Mouse (Mus musculus) liver, postnatal 0 days (tissue): ENCODE results near the gene Bcas2.

ENCODE experiments used
- CTCF ChIP-seq: sonication (generic); IDR thresholded peaks from 2 replicates; pipeline ENCODE4 v1.5.1; 2016; ENCODE audit warnings: antibody characterized with exemption, low read depth
- EP300 ChIP-seq: IDR thresholded peaks from 2 replicates; pipeline ENCODE4 v1.6.1; 2016; ENCODE audit warnings: antibody characterized with exemption, low read depth, mild to moderate bottlenecking

DNA sequence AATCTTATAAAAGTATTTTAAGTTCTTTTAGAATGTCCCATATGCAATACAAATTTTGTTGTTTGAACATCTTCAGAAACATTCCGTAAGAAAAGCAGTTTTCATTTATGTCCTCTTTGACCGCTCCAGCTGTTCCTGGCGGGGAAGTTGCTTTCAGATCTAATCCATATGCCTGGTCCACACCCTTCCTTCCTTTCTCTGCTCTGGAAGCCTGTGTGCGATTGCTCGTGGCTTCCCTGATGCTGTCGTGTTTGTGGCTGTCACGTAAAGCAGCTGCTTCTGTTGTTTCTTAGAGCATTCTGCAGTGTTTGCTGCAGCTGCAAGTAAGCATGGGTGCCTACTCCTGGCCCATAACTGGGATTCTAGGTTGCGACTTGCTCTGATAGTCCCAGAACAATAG lies 32.4 kb upstream of the Bcas2 start:
- TF ChIP-seq CTCF (no peak), EP300 (no peak)
